Mouse (Mus musculus) limb, embryonic 13.5 days (tissue): ENCODE results near the gene A630095N17Rik. TPM values are rescaled to one million over a fixed set of nuclear protein-coding genes. Genes with fewer than 3 reads are reported as not detected.
A peak's percentile ranks its signal among the peaks of the same experiment; 100 is the strongest.

Experiments
- ATAC-seq: fragments of 200-750 bp; cut with Nextera tagmentation; 2 replicates; pipeline ENCODE4 v1.8.0; 2017; ENCODE audit warnings: low read depth, moderate number of reproducible peaks, moderate TSS enrichment; ENCODE audit not compliant: low FRiP score
- H3K27ac ChIP-seq: fragments of 300-500 bp; sonication (generic); 2 replicates; pipeline ENCODE4 v1.5.1; 2015; ENCODE audit warnings: inconsistent platforms, mild to moderate bottlenecking, moderate library complexity
- H3K27me3 ChIP-seq: fragments of 300-500 bp; sonication (generic); 2 replicates; pipeline ENCODE4 v1.6.1; 2015; ENCODE audit warnings: mild to moderate bottlenecking, inconsistent platforms
- H3K36me3 ChIP-seq: fragments of 300-500 bp; sonication (generic); 2 replicates; pipeline ENCODE4 v1.6.1; 2015; ENCODE audit warnings: inconsistent platforms, mild to moderate bottlenecking, moderate library complexity
- H3K4me1 ChIP-seq: fragments of 300-500 bp; sonication (generic); 2 replicates; pipeline ENCODE4 v1.6.1; 2015; ENCODE audit warnings: inconsistent platforms
- H3K4me2 ChIP-seq: fragments of 300-500 bp; sonication (generic); replicated peaks from 2 replicates; pipeline ENCODE4 v1.6.1; 2015; ENCODE audit warnings: inconsistent platforms, mild to moderate bottlenecking, moderate library complexity
- H3K4me3 ChIP-seq: fragments of 300-500 bp; sonication (generic); 2 replicates; pipeline ENCODE4 v1.5.1; 2015; ENCODE audit warnings: moderate library complexity, mild to moderate bottlenecking, inconsistent platforms
- H3K9ac ChIP-seq: fragments of 300-500 bp; sonication (generic); 2 replicates; pipeline ENCODE4 v1.6.1; 2015; ENCODE audit warnings: mild to moderate bottlenecking, inconsistent platforms
- H3K9me3 ChIP-seq: fragments of 300-500 bp; sonication (generic); 2 replicates; pipeline ENCODE4 v1.6.1; 2016; ENCODE audit warnings: inconsistent platforms
- WGBS: fragments of 180-500 bp; shearing (Covaris S2); methylation state at CpG from one replicate; pipeline ENCODE4 v1.1.7; 2015; 5-methylcytosine and 5-hydroxymethylcytosine counted together
- polyA plus RNA-seq: library from polyadenylated mRNA; unstranded; fragments of >200 nt; fragmentation: Nextera tagmentation; extraction: Ambion mirVana; gene quantifications from 2 replicates; pipeline ENCODE4 v1.2.1, GENCODE M21; 2015

Gene A630095N17Rik
- polyA plus RNA-seq, 1 experiment from 2014 or later: not detected

GRCm38 (mm10) chr1:75208967-75209678 is 22.8 kb downstream of the A630095N17Rik start:
- Histone ChIP-seq H3K27ac (no peak overlapping the region), H3K4me1 (peaks cover 32% of the 10 kb centered on the region), H3K27me3 (peaks cover 4% of the 10 kb centered on the region; the same call in 1 of the 2 replicates), H3K36me3 (peaks cover 22% of the 10 kb centered on the region), H3K4me3 (peak overlapping the region; percentile 95), H3K9me3 (no peaks in the 10 kb centered on the region), H3K4me2 (peak overlapping the region; percentile 97), H3K9ac (peak overlapping the region; percentile 72)
- no peak for ATAC-seq
- WGBS: 9% methylated on average over 34 of the region's 34 CpGs

GRCm38 (mm10) chr1:75201236-75201635 is 30.7 kb downstream of the A630095N17Rik start:
- no peak overlapping the region for H3K9ac ChIP-seq
- no peaks in the 10 kb centered on the region for H3K27me3 ChIP-seq
- H3K9me3 ChIP-seq: no peaks in the 10 kb centered on the region
- peaks cover 41% of the 10 kb centered on the region for H3K36me3 ChIP-seq
- no peak overlapping the region for H3K4me3 ChIP-seq
- WGBS: 86% methylated on average over 1 of the region's 1 CpGs
- H3K4me1 ChIP-seq: no peaks in the 10 kb centered on the region
- no peak for ATAC-seq
- H3K27ac ChIP-seq: no peak overlapping the region
- no peak overlapping the region for H3K4me2 ChIP-seq

- peaks cover 22% of the 10 kb centered on the region for H3K4me1 ChIP-seq
- no peaks in the 10 kb centered on the region for H3K9me3 ChIP-seq
- peak overlapping the region; percentile 93 for H3K27ac ChIP-seq
- H3K9ac ChIP-seq: peak overlapping the region; percentile 90
- no peak for ATAC-seq
- peak overlapping the region; percentile 95 for H3K4me2 ChIP-seq
- WGBS: under 1% methylated on average over 19 of the region's 19 CpGs
- H3K27me3 ChIP-seq: no peaks in the 10 kb centered on the region
- peak overlapping the region; percentile 80 for H3K4me3 ChIP-seq
- H3K36me3 ChIP-seq: peaks cover 37% of the 10 kb centered on the region
These were observed 39.5 kb downstream of the A630095N17Rik start for GRCm38 (mm10) chr1:75192452-75192851.

- ATAC-seq: peak; percentile 99
- H3K36me3 ChIP-seq: peaks cover 39% of the 10 kb centered on the region
- H3K9ac ChIP-seq: peak within 1 kb of the TSS; percentile 90
- H3K4me1 ChIP-seq: peaks cover 22% of the 10 kb centered on the region
- under 1% methylated on average over 55 of the region's 56 CpGs for WGBS
- no peaks in the 10 kb centered on the region for H3K9me3 ChIP-seq
- H3K27ac ChIP-seq: peak within 1 kb of the TSS; percentile 93
- peak within 1 kb of the TSS; percentile 95 for H3K4me2 ChIP-seq
- H3K27me3 ChIP-seq: no peaks in the 10 kb centered on the region
- H3K4me3 ChIP-seq: peak within 1 kb of the TSS; percentile 80
These were observed 40.1 kb downstream of the A630095N17Rik start, which contains the start of the genes Ankzf1 and Atg9a for GRCm38 (mm10) chr1:75191622-75192402. Gene Ankzf1, plus strand, starts transcription at chr1:75192151. Gene Atg9a, minus strand, starts transcription at chr1:75192196.

GRCm38 (mm10) chr1:75191258-75191621 is 40.7 kb downstream of the A630095N17Rik start:
- peaks cover 39% of the 10 kb centered on the region for H3K36me3 ChIP-seq
- no peak for ATAC-seq
- WGBS: 41% methylated on average over 5 of the region's 5 CpGs

GRCm38 (mm10) chr1:75190577-75190976 is 41.3 kb downstream of the A630095N17Rik start:
- H3K27me3 ChIP-seq: no peaks in the 10 kb centered on the region
- peaks cover 39% of the 10 kb centered on the region for H3K36me3 ChIP-seq
- peak overlapping the region; percentile 95 for H3K4me2 ChIP-seq
- ATAC-seq: no peak
- H3K9me3 ChIP-seq: no peaks in the 10 kb centered on the region
- no peak overlapping the region for H3K27ac ChIP-seq
- WGBS: 52% methylated on average over 2 of the region's 2 CpGs
- H3K9ac ChIP-seq: peak overlapping the region; percentile 87; the same call in 1 of the 2 replicates
- H3K4me1 ChIP-seq: peaks cover 22% of the 10 kb centered on the region
- peak overlapping the region; percentile 80 for H3K4me3 ChIP-seq

More at GRCm38 (mm10) chr1:75191258-75191621, 40.7 kb downstream of the A630095N17Rik start:
- Histone ChIP-seq H3K4me3 (peak overlapping the region; percentile 80), H3K9ac (peak overlapping the region; percentile 87), H3K9me3 (no peaks in the 10 kb centered on the region), H3K27me3 (no peaks in the 10 kb centered on the region), H3K4me1 (peaks cover 22% of the 10 kb centered on the region), H3K4me2 (peak overlapping the region; percentile 95), H3K27ac (peak overlapping the region; percentile 77; the same call in 1 of the 2 replicates)

- no peak overlapping the region for H3K9ac ChIP-seq
- no peaks in the 10 kb centered on the region for H3K27me3 ChIP-seq
- no peak for ATAC-seq
- WGBS: 79% methylated on average over 2 of the region's 2 CpGs
- no peaks in the 10 kb centered on the region for H3K9me3 ChIP-seq
- peaks cover 61% of the 10 kb centered on the region for H3K36me3 ChIP-seq
- no peak overlapping the region for H3K27ac ChIP-seq
- no peak overlapping the region for H3K4me2 ChIP-seq
- peaks cover 15% of the 10 kb centered on the region for H3K4me1 ChIP-seq
- H3K4me3 ChIP-seq: no peak overlapping the region
These were observed 43.9 kb downstream of the A630095N17Rik start for GRCm38 (mm10) chr1:75187914-75188483.

- Histone ChIP-seq H3K4me1 (peaks cover 12% of the 10 kb centered on the region), H3K27me3 (no peaks in the 10 kb centered on the region), H3K9ac (no peak overlapping the region), H3K4me3 (no peak overlapping the region), H3K36me3 (peaks cover 69% of the 10 kb centered on the region), H3K27ac (no peak overlapping the region), H3K4me2 (no peak overlapping the region), H3K9me3 (no peaks in the 10 kb centered on the region)
- no peak for ATAC-seq
These were observed 44.8 kb downstream of the A630095N17Rik start for GRCm38 (mm10) chr1:75187126-75187525.

- H3K9ac ChIP-seq: no peak overlapping the region
- ATAC-seq: no peak
- 92% methylated on average over 11 of the region's 11 CpGs for WGBS
- H3K4me1 ChIP-seq: peaks cover 8% of the 10 kb centered on the region
- H3K4me3 ChIP-seq: no peak overlapping the region
- no peaks in the 10 kb centered on the region for H3K9me3 ChIP-seq
- no peaks in the 10 kb centered on the region for H3K27me3 ChIP-seq
- H3K36me3 ChIP-seq: peaks cover 80% of the 10 kb centered on the region
- no peak overlapping the region for H3K4me2 ChIP-seq
- H3K27ac ChIP-seq: no peak overlapping the region
These were observed 46.4 kb downstream of the A630095N17Rik start for GRCm38 (mm10) chr1:75185495-75185894.

- no peak overlapping the region for H3K27ac ChIP-seq
- peaks cover 70% of the 10 kb centered on the region for H3K36me3 ChIP-seq
- H3K4me3 ChIP-seq: no peak overlapping the region
- no peaks in the 10 kb centered on the region for H3K27me3 ChIP-seq
- H3K4me2 ChIP-seq: no peak overlapping the region
- peaks cover 18% of the 10 kb centered on the region for H3K4me1 ChIP-seq
- H3K9me3 ChIP-seq: no peaks in the 10 kb centered on the region
- H3K9ac ChIP-seq: no peak overlapping the region
- no peak for ATAC-seq
- WGBS: 68% methylated on average over 4 of the region's 4 CpGs
These were observed 49.7 kb downstream of the A630095N17Rik start for GRCm38 (mm10) chr1:75182160-75182559.

GRCm38 (mm10) chr1:75181377-75181870 is 50.5 kb downstream of the A630095N17Rik start:
- no peak overlapping the region for H3K4me2 ChIP-seq
- 88% methylated on average over 4 of the region's 4 CpGs for WGBS
- ATAC-seq: no peak
- H3K9ac ChIP-seq: no peak overlapping the region
- H3K4me1 ChIP-seq: peaks cover 18% of the 10 kb centered on the region
- no peak overlapping the region for H3K27ac ChIP-seq
- no peaks in the 10 kb centered on the region for H3K9me3 ChIP-seq
- H3K4me3 ChIP-seq: no peak overlapping the region
- H3K36me3 ChIP-seq: peaks cover 70% of the 10 kb centered on the region
- no peaks in the 10 kb centered on the region for H3K27me3 ChIP-seq

- Histone ChIP-seq H3K9ac (no peak overlapping the region), H3K27me3 (no peaks in the 10 kb centered on the region), H3K9me3 (no peaks in the 10 kb centered on the region), H3K27ac (no peak overlapping the region), H3K4me2 (peak overlapping the region; percentile 100), H3K4me1 (peaks cover 18% of the 10 kb centered on the region), H3K36me3 (peaks cover 70% of the 10 kb centered on the region), H3K4me3 (peak overlapping the region; percentile 63)
- ATAC-seq: no peak
- WGBS: 41% methylated on average over 6 of the region's 7 CpGs
These were observed 51.2 kb downstream of the A630095N17Rik start for GRCm38 (mm10) chr1:75180741-75181140.
